Mouse (Mus musculus): ENCODE results near the gene Kdm2a. TPM values are rescaled to one million over a fixed set of nuclear protein-coding genes. Genes with fewer than 3 reads are reported as not detected.

The Kdm2a gene
- polyA plus RNA-seq, 1 experiment from 2014 or later = 10.9 TPM

- Histone ChIP-seq H3K27me3 (no peaks in the 10 kb centered on the region), H3K4me3 (replicated peaks) (no peak overlapping the region), H3K4me2 (no peak overlapping the region), H3K27ac (no peak overlapping the region), H3K9ac (no peak overlapping the region), H3K4me1 (replicated peaks) (no peaks in the 10 kb centered on the region), H3K9me3 (replicated peaks) (no peaks in the 10 kb centered on the region), H3K36me3 (no peaks in the 10 kb centered on the region)
- DNase-seq (no peak), ATAC-seq (ENCODE audit: low read depth) (no peak)
- 30% methylated on average over 1 of the region's 1 CpGs for WGBS (ENCODE audit: insufficient replicate concordance)
Observed at GRCm38 (mm10) chr19:4414631-4415030, 16.5 kb upstream of the Kdm2a start.

GRCm38 (mm10) chr19:4409062-4409461 is 11.0 kb upstream of the Kdm2a start:
- no peaks in the 10 kb centered on the region for H3K27me3 ChIP-seq
- no peaks in the 10 kb centered on the region for H3K4me1 ChIP-seq (replicated peaks)
- 18% methylated on average over 2 of the region's 2 CpGs for WGBS (ENCODE audit: insufficient replicate concordance)
- H3K9me3 ChIP-seq (replicated peaks) = no peaks in the 10 kb centered on the region
- ATAC-seq (ENCODE audit: low read depth) (no peak), DNase-seq (no peak)
- no peak overlapping the region for H3K4me2 ChIP-seq
- H3K4me3 ChIP-seq (replicated peaks) = no peak overlapping the region
- no peak overlapping the region for H3K9ac ChIP-seq
- no peak overlapping the region for H3K27ac ChIP-seq
- H3K36me3 ChIP-seq = no peaks in the 10 kb centered on the region

GRCm38 (mm10) chr19:4404840-4405239 is 6.8 kb upstream of the Kdm2a start:
- DNase-seq (no peak), ATAC-seq (ENCODE audit: low read depth) (no peak)
- Histone ChIP-seq H3K36me3 (no peaks in the 10 kb centered on the region), H3K4me3 (replicated peaks) (no peak overlapping the region), H3K27me3 (no peaks in the 10 kb centered on the region), H3K9me3 (replicated peaks) (no peaks in the 10 kb centered on the region), H3K4me1 (replicated peaks) (no peaks in the 10 kb centered on the region), H3K27ac (no peak overlapping the region), H3K4me2 (no peak overlapping the region), H3K9ac (no peak overlapping the region)
- 57% methylated on average over 2 of the region's 2 CpGs for WGBS (ENCODE audit: insufficient replicate concordance)

GRCm38 (mm10) chr19:4398959-4399358 is 874 bp upstream of the Kdm2a start:
- ATAC-seq (ENCODE audit: low read depth) = no peak
- no peak overlapping the region for H3K4me2 ChIP-seq
- DNase-seq = no peak
- H3K4me3 ChIP-seq (replicated peaks) = no peak overlapping the region
- no peaks in the 10 kb centered on the region for H3K36me3 ChIP-seq
- H3K4me1 ChIP-seq (replicated peaks) = peaks cover 25% of the 10 kb centered on the region
- H3K9ac ChIP-seq = no peak overlapping the region
- 48% methylated on average over 4 of the region's 4 CpGs for WGBS (ENCODE audit: insufficient replicate concordance)
- no peaks in the 10 kb centered on the region for H3K9me3 ChIP-seq (replicated peaks)
- peaks cover 10% of the 10 kb centered on the region for H3K27me3 ChIP-seq
- no peak overlapping the region for H3K27ac ChIP-seq

- Histone ChIP-seq H3K27me3 (peaks cover 10% of the 10 kb centered on the region), H3K36me3 (peaks cover 2% of the 10 kb centered on the region), H3K4me2 (peak overlapping the region; percentile 100), H3K9me3 (replicated peaks) (no peaks in the 10 kb centered on the region), H3K4me1 (replicated peaks) (peaks cover 27% of the 10 kb centered on the region), H3K9ac (peak overlapping the region; percentile 100), H3K27ac (no peak overlapping the region), H3K4me3 (replicated peaks) (peak overlapping the region; percentile 100)
- ATAC-seq (ENCODE audit: low read depth) (no peak), DNase-seq (no peak)
- 35% methylated on average over 8 of the region's 8 CpGs for WGBS (ENCODE audit: insufficient replicate concordance)
Observed at GRCm38 (mm10) chr19:4398630-4398948, 504 bp upstream of the Kdm2a start.

- Histone ChIP-seq H3K4me2 (peak overlapping the region; percentile 100), H3K4me1 (replicated peaks) (peaks cover 38% of the 10 kb centered on the region), H3K27me3 (peaks cover 10% of the 10 kb centered on the region), H3K9me3 (replicated peaks) (no peaks in the 10 kb centered on the region), H3K36me3 (peaks cover 12% of the 10 kb centered on the region), H3K4me3 (replicated peaks) (peak overlapping the region; percentile 100), H3K9ac (peak overlapping the region; percentile 100), H3K27ac (peak overlapping the region; percentile 97)
- peak; percentile 93 for DNase-seq
- under 1% methylated on average over 36 of the region's 90 CpGs for WGBS (ENCODE audit: insufficient replicate concordance)
- peak; percentile 91 for ATAC-seq (ENCODE audit: low read depth)
Observed at GRCm38 (mm10) chr19:4396998-4397797, 887 bp downstream of the Kdm2a start.

- Histone ChIP-seq H3K9me3 (replicated peaks) (no peaks in the 10 kb centered on the region), H3K27ac (peak overlapping the region; percentile 97), H3K4me1 (replicated peaks) (peaks cover 38% of the 10 kb centered on the region), H3K4me2 (peak overlapping the region; percentile 100), H3K27me3 (peaks cover 10% of the 10 kb centered on the region), H3K9ac (peak overlapping the region; percentile 100), H3K36me3 (peaks cover 12% of the 10 kb centered on the region), H3K4me3 (replicated peaks) (peak overlapping the region; percentile 100)
- 1% methylated on average over 71 of the region's 80 CpGs for WGBS (ENCODE audit: insufficient replicate concordance)
- ATAC-seq (ENCODE audit: low read depth) (peak; percentile 19), DNase-seq (peak; percentile 29)
Observed at GRCm38 (mm10) chr19:4396081-4396997, 1.7 kb downstream of the Kdm2a start.

- ATAC-seq (ENCODE audit: low read depth) (no peak), DNase-seq (no peak)
- Histone ChIP-seq H3K4me3 (replicated peaks) (no peak overlapping the region), H3K27ac (no peak overlapping the region), H3K36me3 (peaks cover 35% of the 10 kb centered on the region), H3K4me2 (no peak overlapping the region), H3K9me3 (replicated peaks) (no peaks in the 10 kb centered on the region), H3K4me1 (replicated peaks) (0 out of 2 replicates have a peak, but pooled peaks cover 5% of the 10 kb centered on the region), H3K9ac (no peak overlapping the region), H3K27me3 (no peaks in the 10 kb centered on the region)
Observed at GRCm38 (mm10) chr19:4387276-4387675, 10.8 kb downstream of the Kdm2a start.

GRCm38 (mm10) chr19:4385026-4385425 is 13.1 kb downstream of the Kdm2a start:
- ATAC-seq (ENCODE audit: low read depth) = no peak
- 79% methylated on average over 4 of the region's 4 CpGs for whole genome bisulfite sequencing (ENCODE audit: insufficient replicate concordance)

GRCm38 (mm10) chr19:4384322-4384721 is 13.8 kb downstream of the Kdm2a start:
- H3K9me3 ChIP-seq (replicated peaks) = no peaks in the 10 kb centered on the region
- no peak overlapping the region for H3K27ac ChIP-seq
- peaks cover 38% of the 10 kb centered on the region for H3K36me3 ChIP-seq
- H3K9ac ChIP-seq = no peak overlapping the region
- H3K4me1 ChIP-seq (replicated peaks) = peaks cover 10% of the 10 kb centered on the region
- no peaks in the 10 kb centered on the region for H3K27me3 ChIP-seq
- ATAC-seq (ENCODE audit: low read depth) (no peak), DNase-seq (no peak)
- 27% methylated on average over 1 of the region's 1 CpGs for WGBS (ENCODE audit: insufficient replicate concordance)
- H3K4me3 ChIP-seq (replicated peaks) = no peak overlapping the region
- H3K4me2 ChIP-seq = no peak overlapping the region

More at GRCm38 (mm10) chr19:4385026-4385425, 13.1 kb downstream of the Kdm2a start:
- H3K9ac ChIP-seq = no peak overlapping the region
- H3K27ac ChIP-seq = no peak overlapping the region
- H3K4me3 ChIP-seq (replicated peaks) = no peak overlapping the region
- no peaks in the 10 kb centered on the region for H3K27me3 ChIP-seq
- no peaks in the 10 kb centered on the region for H3K9me3 ChIP-seq (replicated peaks)
- H3K4me1 ChIP-seq (replicated peaks) = peaks cover 10% of the 10 kb centered on the region
- H3K36me3 ChIP-seq = peaks cover 35% of the 10 kb centered on the region
- no peak overlapping the region for H3K4me2 ChIP-seq
- DNase-seq = no peak

GRCm38 (mm10) chr19:4383306-4383705 is 14.8 kb downstream of the Kdm2a start:
- no peak overlapping the region for H3K27ac ChIP-seq
- H3K4me1 ChIP-seq (replicated peaks) = peaks cover 10% of the 10 kb centered on the region
- H3K9ac ChIP-seq = no peak overlapping the region
- H3K36me3 ChIP-seq = peaks cover 35% of the 10 kb centered on the region
- ATAC-seq (ENCODE audit: low read depth) = no peak
- no peaks in the 10 kb centered on the region for H3K9me3 ChIP-seq (replicated peaks)
- no peak for DNase-seq
- no peak overlapping the region for H3K4me2 ChIP-seq
- H3K4me3 ChIP-seq (replicated peaks) = no peak overlapping the region
- no peaks in the 10 kb centered on the region for H3K27me3 ChIP-seq

All from liver, embryonic 13.5 days (tissue).